Mouse (Mus musculus) CH12.LX (cell line): ENCODE results near the gene Amh. TPM values are rescaled to one million over a fixed set of nuclear protein-coding genes. Genes with fewer than 3 reads are reported as not detected.

Experiments used
- DNase-seq: peaks from one replicate; pipeline ENCODE4 v3.0.0-alpha.2; 2013; ENCODE audit errors: extremely low read depth
- H3K27ac ChIP-seq: 2 replicates; pipeline ENCODE4 v1.5.1; 2012; ENCODE audit warnings: low read depth, mild to moderate bottlenecking, control low read depth, moderate library complexity; ENCODE audit not compliant: insufficient read depth
- H3K27me3 ChIP-seq: replicated peaks from 2 replicates; pipeline ENCODE3; 2012; ENCODE audit warnings: inconsistent platforms
- H3K36me3 ChIP-seq, 2 experiments: replicated peaks in 1 of 2; 2 replicates each; pipeline versions ENCODE3 to v1.6.1; 2012; ENCODE audit warnings: inconsistent platforms in 1 of 2, low read length in 1 of 2, mild to moderate bottlenecking in 1 of 2, mixed read lengths in 1 of 2, moderate library complexity in 1 of 2; ENCODE audit not compliant: control insufficient read depth in 1 of 2, insufficient read depth in 1 of 2
- H3K4me1 ChIP-seq, 2 experiments: 2 replicates each; pipeline ENCODE4 v1.6.1; 2012; ENCODE audit warnings: inconsistent platforms in 1 of 2, moderate library complexity in 1 of 2; ENCODE audit not compliant: insufficient read depth in 2 of 2, control insufficient read depth in 1 of 2
- H3K4me2 ChIP-seq: 2 replicates; pipeline ENCODE4 v1.6.1; 2012; ENCODE audit warnings: low read depth, mild to moderate bottlenecking, control low read depth; ENCODE audit not compliant: poor library complexity, insufficient read depth, severe bottlenecking
- H3K4me3 ChIP-seq, 3 experiments: fragments of 150-350 bp in 1 of 3; sonication (generic) in 1 of 3; replicated peaks in 1 of 3; 2 replicates each; pipeline versions ENCODE3 to v1.5.1; 2011 to 2012; ENCODE audit warnings: low read depth in 2 of 3, low read length in 2 of 3, mild to moderate bottlenecking in 2 of 3, moderate library complexity in 2 of 3, control low read depth in 1 of 3, improper control_type of control experiment in 1 of 3, inconsistent platforms in 1 of 3, mixed read lengths in 1 of 3; ENCODE audit not compliant: poor library complexity in 1 of 3
- H3K79me2 ChIP-seq: replicated peaks from 2 replicates; pipeline ENCODE4 v1.6.1; 2012; ENCODE audit warnings: mild to moderate bottlenecking, moderate library complexity; ENCODE audit not compliant: control insufficient read depth, poor library complexity, insufficient read depth, severe bottlenecking; ENCODE audit errors: extremely low read depth
- H3K9ac ChIP-seq: 2 replicates; pipeline ENCODE4 v1.6.1; 2012; ENCODE audit warnings: low read depth, mild to moderate bottlenecking, control low read depth, moderate library complexity; ENCODE audit not compliant: insufficient read depth
- H3K9me3 ChIP-seq: replicated peaks from 2 replicates; pipeline ENCODE3; 2012; ENCODE audit warnings: low read length, inconsistent platforms, mixed read lengths
- BHLHE40 ChIP-seq: IDR thresholded peaks from 2 replicates; pipeline ENCODE4 v1.6.1; 2011; ENCODE audit warnings: mild to moderate bottlenecking, low read depth, low read length, improper control_type of control experiment
- CHD1 ChIP-seq: IDR thresholded peaks from 2 replicates; pipeline ENCODE4 v1.6.1; 2012; ENCODE audit warnings: low read depth, low read length, improper control_type of control experiment, inconsistent platforms
- CHD2 ChIP-seq: IDR thresholded peaks from 2 replicates; pipeline ENCODE4 v1.6.1; 2011; ENCODE audit warnings: low read length, improper control_type of control experiment
- CTCF ChIP-seq, 2 experiments: IDR thresholded peaks in 1 of 2; conservative IDR thresholded peaks in 1 of 2; 2 replicates each; pipeline ENCODE4 v1.5.1; 2011 to 2012; ENCODE audit warnings: low read depth in 2 of 2, low read length in 2 of 2, improper control_type of control experiment in 1 of 2, inconsistent platforms in 1 of 2, mild to moderate bottlenecking in 1 of 2, moderate library complexity in 1 of 2
- E2F4 ChIP-seq: IDR thresholded peaks from 2 replicates; pipeline ENCODE4 v1.6.1; 2011; ENCODE audit warnings: low read depth, low read length, improper control_type of control experiment; ENCODE audit not compliant: insufficient replicate concordance
- ELF1 ChIP-seq: IDR thresholded peaks from 2 replicates; pipeline ENCODE4 v1.6.1; 2014; ENCODE audit warnings: low read depth, mild to moderate bottlenecking, inconsistent platforms, low read length, improper control_type of control experiment
- EP300 ChIP-seq: IDR thresholded peaks from 2 replicates; pipeline ENCODE4 v1.6.1; 2011; ENCODE audit warnings: low read length, improper control_type of control experiment
- ETS1 ChIP-seq: conservative IDR thresholded peaks from 2 replicates; pipeline ENCODE4 v1.6.1; 2012; ENCODE audit warnings: low read depth, mild to moderate bottlenecking, inconsistent platforms, low read length, improper control_type of control experiment, moderate library complexity
- GABPA ChIP-seq: IDR thresholded peaks from 2 replicates; pipeline ENCODE4 v1.6.1; 2012; ENCODE audit warnings: low read depth, low read length, improper control_type of control experiment, inconsistent platforms; ENCODE audit not compliant: insufficient replicate concordance
- HCFC1 ChIP-seq: IDR thresholded peaks from 2 replicates; pipeline ENCODE4 v1.6.1; 2012; ENCODE audit warnings: low read depth, mild to moderate bottlenecking, inconsistent platforms, low read length, improper control_type of control experiment
- IRF4 ChIP-seq: IDR thresholded peaks from 2 replicates; pipeline ENCODE4 v1.6.1; 2014; ENCODE audit warnings: low read depth, mild to moderate bottlenecking, inconsistent platforms, low read length, improper control_type of control experiment
- JUN ChIP-seq: IDR thresholded peaks from 2 replicates; pipeline ENCODE4 v1.6.1; 2011; ENCODE audit warnings: low read depth, mild to moderate bottlenecking, low read length, improper control_type of control experiment, moderate library complexity; ENCODE audit not compliant: insufficient read depth
- JUND ChIP-seq: conservative IDR thresholded peaks from 2 replicates; pipeline ENCODE4 v1.6.1; 2011; ENCODE audit warnings: low read depth, low read length, improper control_type of control experiment
- KAT2A ChIP-seq: IDR thresholded peaks from 2 replicates; pipeline ENCODE4 v1.6.1; 2012; ENCODE audit warnings: low read length, improper control_type of control experiment, inconsistent platforms; ENCODE audit not compliant: insufficient replicate concordance
- MAFK ChIP-seq: IDR thresholded peaks from 2 replicates; pipeline ENCODE4 v1.6.1; 2011; ENCODE audit warnings: low read length, improper control_type of control experiment; ENCODE audit not compliant: insufficient replicate concordance
- MAX ChIP-seq: IDR thresholded peaks from 2 replicates; pipeline ENCODE4 v1.6.1; 2011; ENCODE audit warnings: low read length, improper control_type of control experiment
- MAZ ChIP-seq: IDR thresholded peaks from 2 replicates; pipeline ENCODE4 v1.6.1; 2012; ENCODE audit warnings: low read depth, mild to moderate bottlenecking, inconsistent platforms, low read length, improper control_type of control experiment, moderate library complexity
- MEF2A ChIP-seq: IDR thresholded peaks from 2 replicates; pipeline ENCODE4 v1.6.1; 2014; ENCODE audit warnings: low read depth, mild to moderate bottlenecking, inconsistent platforms, low read length, improper control_type of control experiment, borderline replicate concordance
- MXI1 ChIP-seq: IDR thresholded peaks from 2 replicates; pipeline ENCODE4 v1.6.1; 2011; ENCODE audit warnings: mild to moderate bottlenecking, low read depth, low read length, improper control_type of control experiment
- MYC ChIP-seq: IDR thresholded peaks from 2 replicates; pipeline ENCODE4 v1.6.1; 2011; ENCODE audit warnings: low read depth, mild to moderate bottlenecking, improper control_type of control experiment, low read length
- NELFE ChIP-seq: IDR thresholded peaks from 2 replicates; pipeline ENCODE4 v1.6.1; 2011; ENCODE audit warnings: low read depth, low read length, improper control_type of control experiment
- NRF1 ChIP-seq: IDR thresholded peaks from 2 replicates; pipeline ENCODE4 v1.6.1; 2014; ENCODE audit warnings: low read depth, mild to moderate bottlenecking, inconsistent platforms, low read length, improper control_type of control experiment, moderate library complexity
- PAX5 ChIP-seq: IDR thresholded peaks from 2 replicates; pipeline ENCODE4 v1.6.1; 2012; ENCODE audit warnings: low read length, inconsistent platforms, mixed read lengths
- POLR2A ChIP-seq: IDR thresholded peaks from 2 replicates; pipeline ENCODE4 v1.6.1; 2011; ENCODE audit warnings: low read depth, mild to moderate bottlenecking, improper control_type of control experiment, low read length
- POLR2AphosphoS2 ChIP-seq: IDR thresholded peaks from 2 replicates; pipeline ENCODE4 v1.6.1; 2011; ENCODE audit warnings: low read depth, low read length, improper control_type of control experiment
- RAD21 ChIP-seq: IDR thresholded peaks from 2 replicates; pipeline ENCODE4 v1.6.1; 2011; ENCODE audit warnings: low read depth, mild to moderate bottlenecking, low read length, improper control_type of control experiment, moderate library complexity
- RCOR1 ChIP-seq: conservative IDR thresholded peaks from 2 replicates; pipeline ENCODE4 v1.6.1; 2012; ENCODE audit warnings: low read depth, mild to moderate bottlenecking, inconsistent platforms, low read length, improper control_type of control experiment
- SIN3A ChIP-seq: IDR thresholded peaks from 2 replicates; pipeline ENCODE4 v1.6.1; 2012; ENCODE audit warnings: low read length, improper control_type of control experiment, inconsistent platforms
- SMC3 ChIP-seq: IDR thresholded peaks from 2 replicates; pipeline ENCODE4 v1.6.1; 2011; ENCODE audit warnings: low read depth, low read length, improper control_type of control experiment
- TBP ChIP-seq: conservative IDR thresholded peaks from 2 replicates; pipeline ENCODE4 v1.6.1; 2011; ENCODE audit warnings: low read depth, low read length, improper control_type of control experiment
- TCF12 ChIP-seq: IDR thresholded peaks from 2 replicates; pipeline ENCODE4 v1.6.1; 2014; ENCODE audit warnings: low read depth, mild to moderate bottlenecking, inconsistent platforms, low read length, improper control_type of control experiment
- UBTF ChIP-seq: IDR thresholded peaks from 2 replicates; pipeline ENCODE4 v1.6.1; 2012; ENCODE audit warnings: low read depth, mild to moderate bottlenecking, inconsistent platforms, low read length, improper control_type of control experiment, moderate library complexity
- USF1 ChIP-seq: IDR thresholded peaks from 2 replicates; pipeline ENCODE4 v1.6.1; 2014; ENCODE audit warnings: low read depth, mild to moderate bottlenecking, inconsistent platforms, low read length, improper control_type of control experiment
- USF2 ChIP-seq: conservative IDR thresholded peaks from 2 replicates; pipeline ENCODE4 v1.6.1; 2011; ENCODE audit warnings: low read depth, low read length, improper control_type of control experiment
- ZC3H11A ChIP-seq: IDR thresholded peaks from 2 replicates; pipeline ENCODE4 v1.6.1; 2012; ENCODE audit warnings: low read depth, mild to moderate bottlenecking, inconsistent platforms, low read length, improper control_type of control experiment
- ZKSCAN1 ChIP-seq: IDR thresholded peaks from 2 replicates; pipeline ENCODE4 v1.6.1; 2012; ENCODE audit warnings: low read depth, inconsistent platforms, low read length, improper control_type of control experiment, borderline replicate concordance
- ZMIZ1 ChIP-seq: IDR thresholded peaks from 2 replicates; pipeline ENCODE4 v1.6.1; 2012; ENCODE audit warnings: low read depth, mild to moderate bottlenecking, inconsistent platforms, low read length, improper control_type of control experiment
- ZNF384 ChIP-seq: IDR thresholded peaks from 2 replicates; pipeline ENCODE4 v1.6.1; 2012; ENCODE audit warnings: low read depth, low read length, improper control_type of control experiment, inconsistent platforms
- dilution Hi-C: fragments of 300-500 bp; cut with MboI; formaldehyde crosslinking; loops from 2 replicates; pipeline ENCODE4 v1.14.3; 2020; ENCODE audit warnings: low sequenced_read_pairs; ENCODE audit not compliant: extremely low pct_unique_long_range_greater_than_20kb, extremely low pct_ligation_motif_present
- in situ Hi-C: fragments of 300-500 bp; cut with MboI; formaldehyde crosslinking; loops from 3 replicates; pipeline ENCODE4 v1.14.3; 2019; ENCODE audit warnings: low sequenced_read_pairs, low pct_ligation_motif_present, low pct_unique_long_range_greater_than_20kb, mixed read lengths
- polyA plus RNA-seq: library from polyadenylated mRNA; unstranded; fragments of >175 nt; gene quantifications from 2 replicates; pipeline ENCODE4 v1.2.1, GENCODE M21; 2012; ENCODE audit warnings: low read depth; ENCODE audit not compliant: insufficient read length
- total RNA-seq, 2 experiments: library from RNA; depleted of rRNA; stranded (reverse); fragments of 300-350 nt in 1 of 2; fragments of >200 nt in 1 of 2; gene quantifications; 2 replicates each; pipeline ENCODE4 v1.2.3; 2012 to 2014

The Amh gene
- total and polyA plus RNA-seq, 3 experiments: 0.43 to 1.1 (median 0.59) TPM

- Histone ChIP-seq H3K27ac (no peak overlapping the region), H3K4me2 (no peak overlapping the region), H3K9me3 (no peaks in the 10 kb centered on the region), H3K79me2 (peaks cover 75% of the 10 kb centered on the region), H3K27me3 (no peaks in the 10 kb centered on the region), H3K9ac (no peak overlapping the region), H3K36me3 (peaks cover 0 to 39% of the 10 kb centered on the region in 2 experiments), H3K4me1 (peaks cover 30 to 59% of the 10 kb centered on the region in 2 experiments), H3K4me3 (no peak overlapping the region)
- DNase-seq: peak; percentile 71
- dilution Hi-C loops (no loop called here), in situ Hi-C loops (no loop called here)
- TF ChIP-seq KAT2A: no peak
- TF ChIP-seq UBTF: no peak
- TF ChIP-seq RAD21: peak; percentile 52
- TF ChIP-seq CHD2: no peak
- no peak for TF ChIP-seq MAFK
- 0 out of 2 replicates have a peak, but pooled peaks have one; percentile 13 for TF ChIP-seq ZNF384
- TF ChIP-seq ZKSCAN1: no peak
- TF ChIP-seq E2F4: no peak
- no peak for TF ChIP-seq JUND
- TF ChIP-seq MXI1: peak; percentile 69
- TF ChIP-seq SIN3A: peak; percentile 81; the same call in 1 of the 2 replicates
- no peak for TF ChIP-seq BHLHE40
- TF ChIP-seq USF2: no peak
- peak; percentile 46; the same call in 1 of the 2 replicates for TF ChIP-seq MYC
- TF ChIP-seq EP300: no peak
- TF ChIP-seq USF1: no peak
- no peak for TF ChIP-seq TBP
- no peak for TF ChIP-seq POLR2AphosphoS2
- TF ChIP-seq NELFE: no peak
- TF ChIP-seq SMC3: peak; percentile 67
- TF ChIP-seq POLR2A: no peak; the same call in 1 of the 2 replicates
- TF ChIP-seq TCF12: no peak
- TF ChIP-seq ELF1: no peak
- TF ChIP-seq GABPA: no peak
- peak; percentile 23 to 79; a peak in 3 of 4 replicates for TF ChIP-seq CTCF (conservative IDR thresholded peaks at IDR 0.05 in 1 of 2, IDR thresholded peaks at IDR 0.05 in 1 of 2; ENCODE audit: low read depth in 2 of 2, low read length in 2 of 2)
- TF ChIP-seq MAZ: no peak
- peak; percentile 64; the same call in 1 of the 2 replicates for TF ChIP-seq MAX
- no peak for TF ChIP-seq NRF1
- no peak for TF ChIP-seq PAX5
- TF ChIP-seq ZMIZ1: no peak
- no peak for TF ChIP-seq CHD1
- TF ChIP-seq JUN: no peak
- no peak for TF ChIP-seq ZC3H11A
- TF ChIP-seq ETS1: no peak
- no peak for TF ChIP-seq RCOR1
- TF ChIP-seq MEF2A: 0 out of 2 replicates have a peak, but pooled peaks have one; percentile 22
- 0 out of 2 replicates have a peak, but pooled peaks have one; percentile 15 for TF ChIP-seq HCFC1
- 0 out of 2 replicates have a peak, but pooled peaks have one; percentile 8 for TF ChIP-seq IRF4
- TF ChIP-seq, all 38 proteins: peak for 11
Measured at GRCm38 (mm10) chr10:80757717-80758116, 47.3 kb upstream of the Amh start.
